41 mouse cellular contexts compared by ENCODE assay signal in genomic region chr4:136562755-136563154, GRCm38 (mm10). TPM values are rescaled to one million over a fixed set of nuclear protein-coding genes. Genes with fewer than 3 reads are reported as not detected.
A peak's percentile ranks its signal among the peaks of the same experiment; 100 is the strongest.
DNase-seq lines count a peak whose midpoint lies in the region; ATAC-seq and TF ChIP-seq lines count a peak whose summit lies in the region.
"Had no signal": no experiment of that assay in that cellular context is flagged by ENCODE, and none has a peak within 500 bp of the region (broad histone marks: within the 10 kb centered on the region; RNA-seq: fewer than 3 reads in every experiment).

No protein-coding gene starts in this region.

- no peaks in the 10 kb centered on the region for H3K9me3 ChIP-seq in hindbrain, postnatal 0 days (ENCODE audit: low read length)
- no peaks in the 10 kb centered on the region for H3K9me3 ChIP-seq in kidney, embryonic 16.5 days (ENCODE audit: low read length)
- H3K9me3 ChIP-seq: embryonic facial prominence, embryonic 12.5 days; forebrain, embryonic 10.5 days; forebrain, embryonic 15.5 days; heart, embryonic 13.5 days; intestine, embryonic 15.5 days; limb, embryonic 13.5 days; liver, embryonic 12.5 days; midbrain, embryonic 12.5 days had no signal

- no peak overlapping the region for H3K9ac ChIP-seq in hindbrain, postnatal 0 days (replicated peaks; ENCODE audit: low read length)
- no peak overlapping the region for H3K9ac ChIP-seq in kidney, embryonic 16.5 days (replicated peaks; ENCODE audit: low read length)
- H3K9ac ChIP-seq: embryonic facial prominence, embryonic 12.5 days; forebrain, embryonic 15.5 days; heart, embryonic 13.5 days; intestine, embryonic 15.5 days; limb, embryonic 13.5 days; liver, embryonic 12.5 days; liver, postnatal 0 days; midbrain, embryonic 12.5 days had no signal

- H3K4me3 ChIP-seq in hindbrain, postnatal 0 days (ENCODE audit: low read length), result no peak overlapping the region
- H3K4me3 ChIP-seq in kidney, embryonic 16.5 days (ENCODE audit: low read length), result no peak overlapping the region
- H3K4me3 ChIP-seq: embryonic facial prominence, embryonic 12.5 days; forebrain, embryonic 10.5 days; forebrain, embryonic 15.5 days; heart, adult 2 months; heart, embryonic 13.5 days; intestine, embryonic 15.5 days; limb, embryonic 13.5 days; liver, embryonic 12.5 days; midbrain, embryonic 12.5 days had no signal

- no peak for TF ChIP-seq POLR2A in brain, embryonic 14.5 days (IDR thresholded peaks at IDR 0.05; ENCODE audit: borderline replicate concordance, extremely low read depth, insufficient read depth, insufficient read length, poor library complexity, severe bottlenecking)

- DNase-seq in left cerebral cortex, postnatal 4 days, result peak; percentile 13
- no peak for DNase-seq in left cerebral cortex, adult 9 months (ENCODE audit: low spot score in 2 of 2)
- DNase-seq in Muller cell, postnatal 12 days (ENCODE audit: inconsistent ontology term), result peak; percentile 33
- peak; percentile 17 for DNase-seq in brain, embryonic 14.5 days (ENCODE audit: low read depth)
- peak; percentile 57 for DNase-seq in cerebellum, adult 9-11 months
- DNase-seq in hindbrain, postnatal 0 days (ENCODE audit: low spot score), result no peak
- DNase-seq in spleen, postnatal 4 days (ENCODE audit: low spot score in 2 of 2), result no peak
- DNase-seq: adrenal gland, postnatal 25 days; heart, adult 2 months; heart, postnatal 10 days; kidney, adult 8-10 months; kidney, postnatal 10 days; liver, postnatal 0 days; lung, postnatal 36 days; retina, postnatal 1 day; right cerebral cortex, postnatal 25 days; thymus, postnatal 14 days had no signal

- no peaks in the 10 kb centered on the region for H3K27me3 ChIP-seq in hindbrain, postnatal 0 days (ENCODE audit: insufficient read depth, low read length)
- H3K27me3 ChIP-seq in kidney, embryonic 16.5 days (ENCODE audit: insufficient read depth, low read length), result no peaks in the 10 kb centered on the region
- H3K27me3 ChIP-seq: embryonic facial prominence, embryonic 12.5 days; forebrain, embryonic 15.5 days; heart, embryonic 13.5 days; intestine, embryonic 15.5 days; limb, embryonic 13.5 days; liver, embryonic 12.5 days; midbrain, embryonic 12.5 days had no signal

- H3K27ac ChIP-seq in hindbrain, postnatal 0 days, result no peak overlapping the region
- H3K27ac ChIP-seq in kidney, embryonic 16.5 days (ENCODE audit: low read length), result no peak overlapping the region
- H3K27ac ChIP-seq: embryonic facial prominence, embryonic 12.5 days; forebrain, embryonic 10.5 days; forebrain, embryonic 15.5 days; heart, adult 2 months; heart, embryonic 13.5 days; intestine, embryonic 15.5 days; limb, embryonic 13.5 days; liver, embryonic 12.5 days; midbrain, embryonic 12.5 days had no signal

- no peak for TF ChIP-seq CTCF in brain, embryonic 14.5 days (IDR thresholded peaks at IDR 0.05; ENCODE audit: borderline replicate concordance, extremely low read depth, insufficient read depth, insufficient read length)
- no peak for TF ChIP-seq CTCF in hindbrain, postnatal 0 days (IDR thresholded peaks at IDR 0.05; ENCODE audit: low read depth)

- ATAC-seq in hindbrain, postnatal 0 days, result no peak
- no peak for ATAC-seq in kidney, embryonic 16.5 days (ENCODE audit: low FRiP score, low TSS enrichment)
- ATAC-seq: forebrain, embryonic 15.5 days; hindbrain, embryonic 16.5 days; intestine, embryonic 15.5 days; liver, embryonic 12.5 days; liver, postnatal 0 days had no signal

- intact Hi-C loops in left cerebral cortex, postnatal 4 days (cut with DNase I), result no loop called here

- 65% methylated on average over 6 of the region's 6 CpGs for WGBS in hindbrain, postnatal 0 days
- 85% methylated on average over 6 of the region's 6 CpGs for WGBS in kidney, embryonic 16.5 days

- H3K36me3 ChIP-seq in hindbrain, postnatal 0 days (ENCODE audit: insufficient read depth, low read length), result peaks cover 32% of the 10 kb centered on the region
- H3K36me3 ChIP-seq in kidney, embryonic 16.5 days (ENCODE audit: insufficient read depth, low read length), result peaks cover 41% of the 10 kb centered on the region

- no peak overlapping the region for H3K4me2 ChIP-seq in hindbrain, postnatal 0 days (ENCODE audit: low read depth, low read length)
- H3K4me2 ChIP-seq in kidney, embryonic 16.5 days (replicated peaks; ENCODE audit: low read depth, low read length), result no peak overlapping the region
- H3K4me2 ChIP-seq: embryonic facial prominence, embryonic 12.5 days; forebrain, embryonic 15.5 days; heart, embryonic 13.5 days; intestine, embryonic 15.5 days; limb, embryonic 13.5 days; liver, embryonic 12.5 days; midbrain, embryonic 12.5 days had no signal

- H3K4me1 ChIP-seq in hindbrain, postnatal 0 days (ENCODE audit: insufficient read depth, low read length), result no peaks in the 10 kb centered on the region
- H3K4me1 ChIP-seq in kidney, embryonic 16.5 days (ENCODE audit: insufficient read depth, low read length), result no peaks in the 10 kb centered on the region
- H3K4me1 ChIP-seq: embryonic facial prominence, embryonic 12.5 days; forebrain, embryonic 10.5 days; liver, embryonic 12.5 days; midbrain, embryonic 12.5 days had no signal

RNA-seq across cellular contexts. Expression of gene Kdm1a, which starts 39.8 kb away (rescaled TPM):
- 100 to 1,000 TPM; 194 to 205 TPM for total RNA-seq in left cerebral cortex, postnatal 4 days (2021)
- 203 TPM in 2 replicates for polyA plus RNA-seq in brain, embryonic 14.5 days (2012; rRNA removed)
- 121 and 123 TPM in 2 replicates for total RNA-seq in hindbrain, postnatal 0 days (2014; rRNA removed)
- 41.2 and 44.8 TPM in 2 replicates for polyA plus RNA-seq in hindbrain, postnatal 0 days (2015; fragmentation: Nextera tagmentation; extraction: Ambion mirVana)
- 25.7 and 30.5 TPM in 2 replicates for polyA plus RNA-seq in kidney, embryonic 16.5 days (2015; fragmentation: Nextera tagmentation; extraction: Ambion mirVana)

RNA-seq across cellular contexts. Expression of gene Tex46, which starts 47.5 kb away (rescaled TPM):
- total RNA-seq in left cerebral cortex, postnatal 4 days (2021), result not detected
- polyA plus RNA-seq in brain, embryonic 14.5 days (2012; rRNA removed), result not detected in 2 replicates
- not detected in 2 replicates for total RNA-seq in hindbrain, postnatal 0 days (2014; rRNA removed)
- polyA plus RNA-seq in hindbrain, postnatal 0 days (2015; fragmentation: Nextera tagmentation; extraction: Ambion mirVana), result not detected in 2 replicates
- polyA plus RNA-seq in kidney, embryonic 16.5 days (2015; fragmentation: Nextera tagmentation; extraction: Ambion mirVana), result not detected in 2 replicates
- total RNA-seq: adrenal gland, adult 18-20 months; adrenal gland, postnatal 25 days; gastrocnemius, adult 8-10 months; gastrocnemius, postnatal 4 days; heart, adult 2 months; heart, postnatal 10 days; layer of hippocampus, postnatal 10 days; left cerebral cortex, adult 18-20 months; left cerebral cortex, postnatal 25 days; megakaryocyte, adult 5-6 weeks; MEL had no signal
- polyA plus RNA-seq: embryonic facial prominence, embryonic 12.5 days; forebrain, embryonic 10.5 days; forebrain, embryonic 15.5 days; heart, adult 2 months; heart, embryonic 13.5 days; hindbrain, embryonic 11.5 days; hindbrain, embryonic 16.5 days; intestine, embryonic 15.5 days; large intestine, adult 2 months; limb, embryonic 13.5 days; liver, embryonic 12.5 days; liver, postnatal 0 days; lung, embryonic 16.5 days; midbrain, embryonic 12.5 days; neural tube, embryonic 14.5 days; stomach, embryonic 16.5 days; urinary bladder, adult 2 months had no signal

RNA-seq across cellular contexts. Expression of gene Lactbl1, which starts 59.7 kb away (rescaled TPM):
- total RNA-seq in left cerebral cortex, postnatal 4 days (2021), result under 1 TPM in 1 of 2 experiments, not detected in 1; 0.12 TPM
- polyA plus RNA-seq in brain, embryonic 14.5 days (2012; rRNA removed), result 0.06 and 0.08 TPM in 2 replicates
- 0.42 TPM in 1 of 2 replicates, not detected in the other for total RNA-seq in hindbrain, postnatal 0 days (2014; rRNA removed)
- polyA plus RNA-seq in hindbrain, postnatal 0 days (2015; fragmentation: Nextera tagmentation; extraction: Ambion mirVana), result 0.06 TPM in 2 replicates
- polyA plus RNA-seq in kidney, embryonic 16.5 days (2015; fragmentation: Nextera tagmentation; extraction: Ambion mirVana), result not detected in 2 replicates
- total RNA-seq: adrenal gland, adult 18-20 months; adrenal gland, postnatal 25 days; gastrocnemius, adult 8-10 months; gastrocnemius, postnatal 4 days; heart, adult 2 months; heart, postnatal 10 days; left cerebral cortex, adult 18-20 months; left cerebral cortex, postnatal 25 days; megakaryocyte, adult 5-6 weeks; MEL had no signal
- polyA plus RNA-seq: embryonic facial prominence, embryonic 12.5 days; forebrain, embryonic 10.5 days; heart, embryonic 13.5 days; hindbrain, embryonic 11.5 days; intestine, embryonic 15.5 days; large intestine, adult 2 months; liver, embryonic 12.5 days; liver, postnatal 0 days; lung, embryonic 16.5 days; neural tube, embryonic 14.5 days; stomach, embryonic 16.5 days; urinary bladder, adult 2 months had no signal

Comparison
In these comparisons a context has a peak if more than half of its experiments do, and no peak if none do; other contexts are left out.
1. DNase-seq: peak in left cerebral cortex, postnatal 4 days (single experiment), Muller cell, postnatal 12 days (single experiment), brain, embryonic 14.5 days (single experiment) and cerebellum, adult 9-11 months (single experiment); none in left cerebral cortex, adult 9 months (0 of 2), hindbrain, postnatal 0 days (single experiment) and spleen, postnatal 4 days (0 of 2).